Mouse (Mus musculus) liver, embryonic 14.5 days (tissue): ENCODE data around the gene Gpr37l1.

Experiments
- CTCF ChIP-seq: IDR thresholded peaks from 2 replicates; pipeline ENCODE4 v1.5.1; 2016; ENCODE audit warnings: antibody characterized with exemption, low read depth, control low read depth
- EP300 ChIP-seq: IDR thresholded peaks from 2 replicates; pipeline ENCODE4 v1.6.1; 2016; ENCODE audit warnings: antibody characterized with exemption, low read depth

- TF ChIP-seq CTCF: no peak
- TF ChIP-seq EP300: no peak
Measured at GRCm38 (mm10) chr1:135130376-135131018, 37.0 kb downstream of the Gpr37l1 start.
